Mouse (Mus musculus): ENCODE results near the gene Bcar3. TPM values are rescaled to one million over a fixed set of nuclear protein-coding genes. Genes with fewer than 3 reads are reported as not detected.

The Bcar3 gene
- polyA plus RNA-seq, 1 experiment from 2014 or later = 6.8 TPM

GRCm38 (mm10) chr3:122393836-122394374 is 100.0 kb downstream of the Bcar3 start:
- Histone ChIP-seq H3K4me3 (no peak overlapping the region), H3K27ac (no peak overlapping the region), H3K4me2 (no peak overlapping the region), H3K9me3 (replicated peaks) (no peaks in the 10 kb centered on the region), H3K36me3 (no peaks in the 10 kb centered on the region), H3K4me1 (no peaks in the 10 kb centered on the region), H3K27me3 (replicated peaks) (no peaks in the 10 kb centered on the region), H3K9ac (no peak overlapping the region)
- no peak for ATAC-seq
- 72% methylated on average over 12 of the region's 12 CpGs for WGBS (ENCODE audit: insufficient replicate concordance)

- H3K9ac ChIP-seq = no peak overlapping the region
- no peak overlapping the region for H3K4me2 ChIP-seq
- no peak for ATAC-seq
- no peaks in the 10 kb centered on the region for H3K9me3 ChIP-seq (replicated peaks)
- H3K4me1 ChIP-seq = no peaks in the 10 kb centered on the region
- H3K36me3 ChIP-seq = no peaks in the 10 kb centered on the region
- H3K4me3 ChIP-seq = no peak overlapping the region
- H3K27ac ChIP-seq = no peak overlapping the region
- H3K27me3 ChIP-seq (replicated peaks) = no peaks in the 10 kb centered on the region
- WGBS (ENCODE audit: insufficient replicate concordance) = 73% methylated on average over 4 of the region's 4 CpGs
Observed at GRCm38 (mm10) chr3:122396957-122397356, 103.0 kb downstream of the Bcar3 start.

GRCm38 (mm10) chr3:122397401-122397800 is 103.5 kb downstream of the Bcar3 start:
- Histone ChIP-seq H3K27ac (no peak overlapping the region), H3K27me3 (replicated peaks) (no peaks in the 10 kb centered on the region), H3K9ac (no peak overlapping the region), H3K9me3 (replicated peaks) (no peaks in the 10 kb centered on the region), H3K4me2 (no peak overlapping the region), H3K4me1 (no peaks in the 10 kb centered on the region), H3K36me3 (no peaks in the 10 kb centered on the region), H3K4me3 (no peak overlapping the region)
- ATAC-seq = no peak
- WGBS (ENCODE audit: insufficient replicate concordance) = 65% methylated on average over 7 of the region's 7 CpGs

GRCm38 (mm10) chr3:122401011-122401410 is 107.1 kb downstream of the Bcar3 start:
- Histone ChIP-seq H3K4me1 (no peaks in the 10 kb centered on the region), H3K27me3 (replicated peaks) (no peaks in the 10 kb centered on the region; the same call in 1 of the 2 replicates), H3K36me3 (no peaks in the 10 kb centered on the region), H3K27ac (no peak overlapping the region), H3K9ac (no peak overlapping the region), H3K9me3 (replicated peaks) (no peaks in the 10 kb centered on the region), H3K4me3 (no peak overlapping the region), H3K4me2 (no peak overlapping the region)
- no peak for ATAC-seq
- WGBS (ENCODE audit: insufficient replicate concordance) = 83% methylated on average over 2 of the region's 2 CpGs

- no peaks in the 10 kb centered on the region; the same call in 1 of the 2 replicates for H3K27me3 ChIP-seq (replicated peaks)
- H3K4me2 ChIP-seq = no peak overlapping the region
- no peak for ATAC-seq
Observed at GRCm38 (mm10) chr3:122402143-122402542, 108.2 kb downstream of the Bcar3 start.

GRCm38 (mm10) chr3:122403860-122404557 is 110.1 kb downstream of the Bcar3 start:
- H3K4me2 ChIP-seq = no peak overlapping the region
- no peak overlapping the region for H3K4me3 ChIP-seq
- ATAC-seq = no peak
- WGBS (ENCODE audit: insufficient replicate concordance) = 60% methylated on average over 9 of the region's 9 CpGs
- H3K27ac ChIP-seq = no peak overlapping the region
- H3K9ac ChIP-seq = no peak overlapping the region
- no peaks in the 10 kb centered on the region for H3K4me1 ChIP-seq
- no peaks in the 10 kb centered on the region for H3K36me3 ChIP-seq
- H3K9me3 ChIP-seq (replicated peaks) = no peaks in the 10 kb centered on the region
- H3K27me3 ChIP-seq (replicated peaks) = no peaks in the 10 kb centered on the region; the same call in 1 of the 2 replicates

More at GRCm38 (mm10) chr3:122402143-122402542, 108.2 kb downstream of the Bcar3 start:
- Histone ChIP-seq H3K36me3 (no peaks in the 10 kb centered on the region), H3K9ac (no peak overlapping the region), H3K4me1 (no peaks in the 10 kb centered on the region), H3K4me3 (no peak overlapping the region), H3K9me3 (replicated peaks) (no peaks in the 10 kb centered on the region), H3K27ac (no peak overlapping the region)
- 43% methylated on average over 5 of the region's 5 CpGs for WGBS (ENCODE audit: insufficient replicate concordance)

- Histone ChIP-seq H3K27ac (no peak overlapping the region), H3K36me3 (no peaks in the 10 kb centered on the region), H3K27me3 (replicated peaks) (no peaks in the 10 kb centered on the region; the same call in 1 of the 2 replicates), H3K4me3 (no peak overlapping the region), H3K4me2 (no peak overlapping the region), H3K9me3 (replicated peaks) (no peaks in the 10 kb centered on the region), H3K9ac (no peak overlapping the region), H3K4me1 (no peaks in the 10 kb centered on the region)
- 39% methylated on average over 8 of the region's 8 CpGs for WGBS (ENCODE audit: insufficient replicate concordance)
- ATAC-seq = no peak
Observed at GRCm38 (mm10) chr3:122405203-122405956, 111.4 kb downstream of the Bcar3 start.

- H3K4me1 ChIP-seq = no peaks in the 10 kb centered on the region
- H3K27ac ChIP-seq = no peak overlapping the region
- no peak for ATAC-seq
- H3K4me2 ChIP-seq = no peak overlapping the region
- H3K4me3 ChIP-seq = no peak overlapping the region
- H3K27me3 ChIP-seq (replicated peaks) = no peaks in the 10 kb centered on the region; the same call in 1 of the 2 replicates
- no peaks in the 10 kb centered on the region for H3K9me3 ChIP-seq (replicated peaks)
- H3K36me3 ChIP-seq = no peaks in the 10 kb centered on the region
- no peak overlapping the region for H3K9ac ChIP-seq
- WGBS (ENCODE audit: insufficient replicate concordance) = 47% methylated on average over 8 of the region's 8 CpGs
Observed at GRCm38 (mm10) chr3:122406416-122406815, 112.5 kb downstream of the Bcar3 start.

- no peak overlapping the region for H3K4me2 ChIP-seq
- WGBS (ENCODE audit: insufficient replicate concordance) = 58% methylated on average over 6 of the region's 6 CpGs
- H3K27ac ChIP-seq = no peak overlapping the region
- no peak overlapping the region for H3K4me3 ChIP-seq
- no peak for ATAC-seq
- H3K9me3 ChIP-seq (replicated peaks) = no peaks in the 10 kb centered on the region
- no peak overlapping the region for H3K9ac ChIP-seq
- no peaks in the 10 kb centered on the region for H3K36me3 ChIP-seq
- peaks cover 6% of the 10 kb centered on the region for H3K27me3 ChIP-seq (replicated peaks)
- no peaks in the 10 kb centered on the region for H3K4me1 ChIP-seq
Observed at GRCm38 (mm10) chr3:122407757-122408156, 113.8 kb downstream of the Bcar3 start.

- Histone ChIP-seq H3K4me1 (no peaks in the 10 kb centered on the region), H3K36me3 (no peaks in the 10 kb centered on the region), H3K9me3 (replicated peaks) (no peaks in the 10 kb centered on the region), H3K4me2 (no peak overlapping the region), H3K27ac (no peak overlapping the region), H3K9ac (no peak overlapping the region), H3K4me3 (no peak overlapping the region), H3K27me3 (replicated peaks) (peaks cover 14% of the 10 kb centered on the region)
- WGBS (ENCODE audit: insufficient replicate concordance) = 63% methylated on average over 15 of the region's 15 CpGs
- ATAC-seq = no peak
Observed at GRCm38 (mm10) chr3:122408798-122409311, 114.9 kb downstream of the Bcar3 start.

- Histone ChIP-seq H3K9me3 (replicated peaks) (no peaks in the 10 kb centered on the region), H3K36me3 (no peaks in the 10 kb centered on the region), H3K27me3 (replicated peaks) (peaks cover 20% of the 10 kb centered on the region), H3K9ac (no peak overlapping the region), H3K4me3 (no peak overlapping the region), H3K4me2 (no peak overlapping the region), H3K4me1 (no peaks in the 10 kb centered on the region), H3K27ac (no peak overlapping the region)
- 27% methylated on average over 2 of the region's 2 CpGs for WGBS (ENCODE audit: insufficient replicate concordance)
- ATAC-seq = no peak
Observed at GRCm38 (mm10) chr3:122411590-122411989, 117.7 kb downstream of the Bcar3 start.
